Mouse (Mus musculus): ENCODE measurements around the gene Cap2. TPM values are rescaled to one million over a fixed set of nuclear protein-coding genes. Genes with fewer than 3 reads are reported as not detected.

Cap2 gene
- polyA plus RNA-seq, 1 experiment: 0.16 TPM

DNA sequence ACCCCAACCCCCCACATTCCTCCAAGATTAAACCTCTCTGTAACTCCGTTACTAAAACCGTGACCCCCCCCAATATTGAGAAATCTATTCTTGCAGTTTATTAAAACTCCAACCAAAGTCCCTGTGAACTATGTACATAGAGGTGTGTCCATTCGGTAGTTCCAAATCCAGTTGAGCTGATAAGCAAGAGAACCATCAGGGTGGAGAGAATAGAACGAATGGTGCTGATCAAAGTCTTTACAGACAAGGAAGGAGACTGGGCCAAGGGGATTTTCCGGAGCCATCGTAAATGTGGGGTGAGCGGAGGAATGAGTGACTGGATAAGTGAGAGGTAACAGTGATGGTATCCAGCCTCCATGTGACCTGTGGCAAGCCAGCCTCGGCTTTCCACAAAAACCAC is 28.9 kb downstream of the Cap2 start:
- no peak for TF ChIP-seq USF1 (IDR thresholded peaks at IDR 0.05; ENCODE audit: low read depth)
- no peak for TF ChIP-seq CEBPB (IDR thresholded peaks at IDR 0.05; ENCODE audit: low read depth)
- TF ChIP-seq MYOG (IDR thresholded peaks at IDR 0.05; ENCODE audit: control insufficient read depth, extremely low read depth, insufficient read length): no peak
- TF ChIP-seq MYOD1 (IDR thresholded peaks at IDR 0.05; ENCODE audit: control insufficient read depth, insufficient read length, low read depth): no peak
- TF ChIP-seq MAX (IDR thresholded peaks at IDR 0.05): no peak
- no peak for TF ChIP-seq FOSL1 (IDR thresholded peaks at IDR 0.05; ENCODE audit: insufficient read depth, low read length, poor library complexity, severe bottlenecking)
- TF ChIP-seq CTCF (IDR thresholded peaks at IDR 0.05; ENCODE audit: control insufficient read depth, insufficient read depth, insufficient read length): no peak

DNA sequence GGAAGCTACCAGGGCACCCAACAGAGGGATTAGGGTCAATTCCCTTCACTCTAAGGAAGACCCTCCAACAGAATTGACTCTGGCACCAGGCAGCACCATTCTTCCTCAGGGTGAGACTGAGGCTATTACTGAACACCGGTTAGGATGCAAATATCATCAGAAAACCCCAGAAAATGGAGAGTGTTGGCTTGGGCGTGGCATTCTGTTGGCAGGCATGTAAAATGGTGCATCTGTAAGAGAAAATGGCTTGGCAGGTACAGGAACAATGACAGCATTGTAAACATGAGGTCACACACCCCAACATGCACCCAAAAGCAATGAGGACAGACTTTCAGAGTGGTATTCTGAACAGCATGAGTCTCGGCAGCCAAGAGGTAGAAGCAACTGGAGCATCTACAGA is 30.0 kb downstream of the Cap2 start:
- Histone ChIP-seq H3K27me3 (ENCODE audit: control insufficient read depth, insufficient read depth, insufficient read length) (no peaks in the 10 kb centered on the region), H3K79me3 (ENCODE audit: low read depth) (no peaks in the 10 kb centered on the region), H3ac (ENCODE audit: control insufficient read depth, insufficient read length, low read depth) (no peak overlapping the region), H3K4me3 (ENCODE audit: insufficient read depth, poor library complexity, severe bottlenecking) (no peak overlapping the region), H3K36me3 (ENCODE audit: control insufficient read depth, insufficient read depth) (no peaks in the 10 kb centered on the region), H3K79me2 (ENCODE audit: control insufficient read depth, insufficient read depth) (no peaks in the 10 kb centered on the region)
- no peak for TF ChIP-seq FOSL1 (IDR thresholded peaks at IDR 0.05; ENCODE audit: insufficient read depth, low read length, poor library complexity, severe bottlenecking)

More for the DNA sequence above, 28.9 kb downstream of the Cap2 start:
- no peak overlapping the region for H3K4me3 ChIP-seq (ENCODE audit: insufficient read depth, poor library complexity, severe bottlenecking)
- H3K36me3 ChIP-seq (ENCODE audit: control insufficient read depth, insufficient read depth): no peaks in the 10 kb centered on the region
- no peaks in the 10 kb centered on the region for H3K79me2 ChIP-seq (ENCODE audit: control insufficient read depth, insufficient read depth)
- H3ac ChIP-seq (ENCODE audit: control insufficient read depth, insufficient read length, low read depth): no peak overlapping the region
- H3K79me3 ChIP-seq (ENCODE audit: low read depth): no peaks in the 10 kb centered on the region
- H3K27me3 ChIP-seq (ENCODE audit: control insufficient read depth, insufficient read depth, insufficient read length): no peaks in the 10 kb centered on the region

DNA sequence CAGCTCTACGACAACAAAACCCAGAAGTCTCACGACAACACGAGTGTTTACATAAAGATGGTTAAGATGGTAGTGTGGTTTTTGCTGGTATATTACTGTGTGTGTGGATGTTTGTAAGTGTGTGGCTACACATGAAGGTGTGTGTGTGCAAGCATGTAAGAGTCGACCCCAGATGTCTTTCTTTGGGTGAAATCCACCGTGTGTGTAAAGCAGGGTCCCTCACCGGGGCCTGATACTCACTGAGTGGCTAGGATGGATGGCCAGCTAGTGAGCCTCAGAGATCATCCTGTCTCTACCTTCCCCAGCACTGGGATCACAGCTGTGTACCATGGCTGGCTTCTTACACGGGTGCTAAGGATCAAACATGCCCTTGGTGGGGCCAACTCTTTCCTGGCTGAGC is 30.6 kb downstream of the Cap2 start:
- no peak overlapping the region for H3ac ChIP-seq (ENCODE audit: control insufficient read depth, insufficient read length, low read depth)
- H3K79me2 ChIP-seq (ENCODE audit: control insufficient read depth, insufficient read depth): no peaks in the 10 kb centered on the region
- H3K79me3 ChIP-seq (ENCODE audit: low read depth): no peaks in the 10 kb centered on the region
- no peak for TF ChIP-seq MYOD1 (IDR thresholded peaks at IDR 0.05; ENCODE audit: control insufficient read depth, insufficient read length, low read depth)
- H3K36me3 ChIP-seq (ENCODE audit: control insufficient read depth, insufficient read depth): no peaks in the 10 kb centered on the region
- no peaks in the 10 kb centered on the region for H3K27me3 ChIP-seq (ENCODE audit: control insufficient read depth, insufficient read depth, insufficient read length)
- no peak overlapping the region for H3K4me3 ChIP-seq (ENCODE audit: insufficient read depth, poor library complexity, severe bottlenecking)

DNA sequence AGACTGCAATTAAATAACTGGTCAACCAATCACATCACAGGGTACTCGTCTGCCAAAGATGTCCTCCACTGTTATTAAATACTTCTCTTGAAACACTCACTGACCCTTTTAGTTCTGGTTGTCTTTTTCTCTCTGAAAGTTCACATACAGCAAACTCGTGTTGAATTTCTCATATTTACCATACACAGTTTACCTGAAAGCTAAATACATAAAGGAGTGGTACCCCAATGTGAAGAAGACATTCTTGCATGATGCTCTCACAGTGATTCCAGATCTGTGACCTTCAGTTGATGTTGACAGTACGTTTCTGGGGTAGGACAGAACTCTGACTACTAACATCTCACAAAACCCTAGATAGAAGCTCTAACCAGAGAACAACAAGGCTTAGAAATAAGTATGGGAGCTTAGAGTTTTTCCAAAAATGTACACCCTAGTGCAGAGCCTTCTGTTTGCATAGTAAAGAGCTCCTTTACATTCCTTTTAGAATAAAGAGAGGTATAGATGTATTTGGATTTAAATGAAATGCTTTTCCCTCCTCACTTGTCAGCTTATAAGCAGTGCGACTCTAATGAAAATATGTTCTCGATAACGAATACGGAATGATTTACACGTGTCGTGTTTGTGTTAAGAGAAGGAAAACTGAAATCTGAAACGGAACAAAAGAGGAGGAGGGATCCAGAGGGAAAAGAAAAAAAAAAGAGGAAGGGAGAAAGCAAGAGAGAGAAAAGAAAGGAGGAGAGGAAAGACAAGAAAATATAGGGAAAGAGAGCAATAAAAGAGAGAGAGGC is 31.9 kb downstream of the Cap2 start:
- Histone ChIP-seq H3K27me3 (ENCODE audit: control insufficient read depth, insufficient read depth, insufficient read length) (no peaks in the 10 kb centered on the region), H3K36me3 (ENCODE audit: control insufficient read depth, insufficient read depth) (no peaks in the 10 kb centered on the region), H3K4me3 (ENCODE audit: insufficient read depth, poor library complexity, severe bottlenecking) (no peak overlapping the region), H3K79me3 (ENCODE audit: low read depth) (no peaks in the 10 kb centered on the region), H3ac (ENCODE audit: control insufficient read depth, insufficient read length, low read depth) (no peak overlapping the region), H3K79me2 (ENCODE audit: control insufficient read depth, insufficient read depth) (no peaks in the 10 kb centered on the region)
- TF ChIP-seq CTCF (IDR thresholded peaks at IDR 0.05; ENCODE audit: control insufficient read depth, insufficient read depth, insufficient read length) (no peak), USF1 (IDR thresholded peaks at IDR 0.05; ENCODE audit: low read depth) (no peak), CEBPB (IDR thresholded peaks at IDR 0.05; ENCODE audit: low read depth) (no peak), MYOG (IDR thresholded peaks at IDR 0.05; ENCODE audit: control insufficient read depth, extremely low read depth, insufficient read length) (no peak), MYOD1 (IDR thresholded peaks at IDR 0.05; ENCODE audit: control insufficient read depth, insufficient read length, low read depth) (no peak), FOSL1 (IDR thresholded peaks at IDR 0.05; ENCODE audit: insufficient read depth, low read length, poor library complexity, severe bottlenecking) (no peak), MAX (IDR thresholded peaks at IDR 0.05) (no peak)

DNA sequence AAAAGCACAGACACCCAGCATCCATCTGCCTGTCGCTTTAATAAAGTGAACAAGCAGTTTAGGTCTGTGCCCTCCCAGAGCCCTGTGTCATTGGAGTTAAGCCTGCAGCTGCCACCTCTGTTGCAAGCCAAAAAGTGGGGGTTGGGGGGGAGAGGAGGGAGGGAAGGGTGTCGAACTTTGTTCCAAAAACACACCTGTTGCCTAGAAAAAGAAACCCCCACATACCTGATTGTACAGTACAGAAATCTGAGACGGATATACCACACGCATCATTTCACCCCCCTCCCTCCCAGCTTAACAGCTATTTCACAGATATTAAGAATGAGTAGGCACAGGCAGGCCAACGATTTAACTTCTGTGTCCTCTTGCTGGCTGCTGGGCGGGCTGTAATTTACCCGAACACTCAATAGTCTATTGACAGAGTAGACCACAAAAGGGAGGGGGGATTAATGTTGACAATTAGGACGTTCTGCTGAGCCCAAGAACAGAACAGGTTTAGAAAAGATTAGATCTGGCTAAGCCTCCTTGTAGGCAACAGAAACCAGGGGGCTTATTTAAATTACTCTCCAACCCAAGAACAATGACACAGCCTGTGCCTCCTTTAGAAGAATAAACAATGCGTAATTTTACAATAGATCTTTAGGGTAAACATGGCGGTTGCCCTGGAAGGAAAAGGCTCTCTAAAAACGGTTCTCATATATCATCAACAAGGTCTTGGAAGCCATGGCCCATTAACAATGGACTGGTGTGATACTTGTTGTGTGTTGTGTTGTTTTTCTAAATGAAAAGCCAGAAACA is 32.7 kb downstream of the Cap2 start:
- no peak overlapping the region for H3K4me3 ChIP-seq (ENCODE audit: insufficient read depth, poor library complexity, severe bottlenecking)
- no peaks in the 10 kb centered on the region for H3K79me2 ChIP-seq (ENCODE audit: control insufficient read depth, insufficient read depth)
- no peaks in the 10 kb centered on the region for H3K79me3 ChIP-seq (ENCODE audit: low read depth)
- H3K36me3 ChIP-seq (ENCODE audit: control insufficient read depth, insufficient read depth): no peaks in the 10 kb centered on the region
- no peak for TF ChIP-seq CTCF (IDR thresholded peaks at IDR 0.05; ENCODE audit: control insufficient read depth, insufficient read depth, insufficient read length)
- no peak for TF ChIP-seq FOSL1 (IDR thresholded peaks at IDR 0.05; ENCODE audit: insufficient read depth, low read length, poor library complexity, severe bottlenecking)
- TF ChIP-seq CEBPB (IDR thresholded peaks at IDR 0.05; ENCODE audit: low read depth): no peak
- TF ChIP-seq MAX (IDR thresholded peaks at IDR 0.05): no peak
- TF ChIP-seq MYOD1 (IDR thresholded peaks at IDR 0.05; ENCODE audit: control insufficient read depth, insufficient read length, low read depth): no peak
- TF ChIP-seq MYOG (IDR thresholded peaks at IDR 0.05; ENCODE audit: control insufficient read depth, extremely low read depth, insufficient read length): no peak
- H3K27me3 ChIP-seq (ENCODE audit: control insufficient read depth, insufficient read depth, insufficient read length): no peaks in the 10 kb centered on the region
- H3ac ChIP-seq (ENCODE audit: control insufficient read depth, insufficient read length, low read depth): no peak overlapping the region

Data from C2C12 (cell line).